Mouse (Mus musculus): Measurements from ENCODE around the gene Dbi.

DNA sequence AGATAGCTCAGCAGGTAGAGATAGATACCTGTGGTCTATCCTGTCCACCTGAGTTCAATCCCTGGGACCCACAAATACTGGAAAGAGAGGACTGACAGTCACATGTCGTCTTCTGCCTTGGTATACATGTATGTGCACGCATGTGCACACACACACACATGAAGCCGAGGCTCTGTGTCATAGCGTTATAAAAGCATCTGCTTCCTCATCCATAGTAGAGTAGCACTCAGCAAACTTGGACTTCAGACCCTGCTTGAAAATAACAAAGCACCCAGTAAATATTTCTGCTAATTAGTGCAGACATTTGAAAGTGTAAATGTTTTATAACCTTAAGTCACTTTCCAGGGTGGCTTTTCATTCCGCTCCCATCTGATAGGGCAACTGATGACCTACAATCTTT, 40.6 kb upstream of the Dbi start:
- TF ChIP-seq CTCF (IDR thresholded peaks at IDR 0.05; ENCODE audit: low read depth, low read length) (no peak), POLR2A (IDR thresholded peaks at IDR 0.05; ENCODE audit: insufficient read depth, low read length) (no peak), EP300 (IDR thresholded peaks at IDR 0.05; ENCODE audit: insufficient read depth, low read depth, low read length) (no peak)
